Mouse (Mus musculus): ENCODE data around the gene Ttc39d.
A peak's percentile ranks its signal among the peaks of the same experiment; 100 is the strongest.
"Not testable (repeated sequence)": the region's sequence is repeated elsewhere in the genome, so short reads cannot be mapped to it uniquely, and the experiment has no call there.

Ttc39d gene

DNA sequence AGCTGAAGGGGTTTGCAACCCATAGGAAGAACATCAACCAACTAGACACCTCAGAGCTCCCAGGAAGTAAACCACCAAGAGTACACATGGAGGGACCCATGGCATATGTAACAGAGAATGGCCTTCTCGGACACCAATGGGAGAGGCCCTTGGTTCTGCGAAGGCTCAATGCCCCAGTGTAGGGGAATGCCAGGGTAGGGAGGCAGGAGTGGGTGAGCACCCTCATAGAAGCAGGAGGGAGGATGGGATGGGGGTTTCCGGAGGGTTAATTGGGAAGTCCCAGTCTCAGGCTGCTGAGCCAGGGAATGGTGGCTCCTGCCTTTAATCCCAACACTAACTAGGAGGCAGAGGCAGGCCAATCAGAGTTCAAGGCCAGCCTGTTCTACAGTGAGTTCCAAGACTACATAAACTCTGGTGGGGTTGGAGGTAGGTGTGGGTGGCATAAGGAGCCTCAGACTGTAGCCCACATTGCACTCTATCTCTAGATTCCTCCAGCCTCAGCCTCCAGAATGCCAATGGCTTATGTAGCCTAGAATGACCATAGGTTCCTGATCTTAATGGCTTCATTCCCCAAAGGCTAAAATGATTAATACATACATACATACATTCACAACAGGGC is 8.0 kb upstream of the Ttc39d start:
- DNase-seq (ENCODE audit: low spot score): no peak

DNA sequence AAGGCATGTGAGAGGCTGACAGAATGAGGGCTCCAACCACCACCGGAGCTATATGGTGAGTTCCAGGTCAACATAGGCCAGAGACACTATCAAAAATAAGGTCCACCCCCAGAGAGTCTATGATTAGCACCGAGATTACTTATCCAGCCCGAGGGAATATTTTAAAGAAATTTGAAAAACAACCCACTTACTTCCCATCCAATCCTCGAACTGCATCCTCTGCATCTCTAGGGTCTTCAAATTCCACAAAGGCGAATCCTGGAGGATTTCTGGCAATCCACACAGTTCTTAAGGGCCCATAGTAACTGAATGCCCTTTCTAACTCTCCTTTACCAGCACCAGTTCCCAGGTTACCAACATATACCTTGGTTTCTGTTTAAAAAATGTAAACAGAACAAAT is 1.6 kb upstream of the Ttc39d start:
- DNase-seq (ENCODE audit: low spot score): no peak

DNA sequence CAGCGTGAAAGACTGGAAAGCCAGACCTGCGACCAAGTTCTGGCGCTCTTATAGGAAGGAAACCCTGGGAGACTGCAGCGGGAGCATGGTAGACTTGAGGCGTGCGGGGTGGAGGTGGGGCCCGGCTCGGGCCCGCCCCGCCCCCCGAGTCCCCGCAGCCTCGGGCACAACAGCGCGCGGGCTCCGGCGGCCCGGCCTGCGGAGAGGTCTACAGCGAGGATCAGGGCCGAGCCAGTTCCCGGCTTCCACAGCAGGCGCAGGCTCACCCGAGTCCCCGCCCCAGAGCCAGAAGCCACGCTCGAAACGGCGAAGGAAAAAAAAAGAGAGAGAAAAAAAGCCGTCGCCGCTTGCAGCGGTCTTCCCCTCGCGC is 974 bp upstream of the Ttc39d start:
- peak; percentile 32 for DNase-seq (ENCODE audit: low spot score)

DNA sequence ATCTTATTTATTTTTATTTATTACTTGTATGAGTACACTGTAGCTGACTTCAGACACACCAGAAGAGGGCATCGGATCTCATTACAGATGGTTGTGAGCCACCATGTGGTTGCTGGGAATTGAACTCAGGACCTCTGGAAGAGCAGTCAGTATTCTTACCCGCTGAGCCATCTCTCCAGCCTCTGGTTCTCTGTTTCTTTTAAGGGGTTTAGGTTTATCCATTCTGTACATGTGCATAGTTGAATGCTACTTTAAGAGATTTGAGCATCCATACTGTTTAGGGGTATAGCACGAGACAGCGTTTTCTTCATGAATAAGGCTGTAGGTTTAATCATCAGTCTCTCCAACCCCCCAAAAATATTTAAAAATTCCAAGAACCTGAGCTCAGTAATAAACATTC is 6.7 kb downstream of the Ttc39d start:
- not testable (repeated sequence) for DNase-seq (ENCODE audit: low spot score)

DNA sequence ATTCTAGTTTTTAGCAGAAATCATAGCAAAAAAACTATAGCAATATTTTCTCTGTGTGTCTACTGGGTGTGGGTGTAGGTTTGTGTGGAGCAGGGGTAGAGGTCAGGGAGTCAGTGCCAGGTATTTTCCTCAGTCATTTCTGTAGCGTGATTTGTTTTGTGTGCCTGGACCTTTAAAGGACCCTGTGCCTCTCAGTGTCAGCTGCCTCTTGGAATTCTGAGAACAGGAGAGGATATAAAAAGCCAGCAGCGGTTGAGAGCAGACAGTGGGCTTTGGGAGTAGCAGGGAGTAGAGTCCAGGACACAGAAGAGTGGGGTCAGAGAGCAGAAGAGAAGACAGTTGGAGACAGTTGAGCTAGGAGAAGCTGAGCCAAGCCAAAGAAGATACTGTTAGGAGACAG is 12.9 kb downstream of the Ttc39d start:
- DNase-seq (ENCODE audit: low spot score): no peak

DNA sequence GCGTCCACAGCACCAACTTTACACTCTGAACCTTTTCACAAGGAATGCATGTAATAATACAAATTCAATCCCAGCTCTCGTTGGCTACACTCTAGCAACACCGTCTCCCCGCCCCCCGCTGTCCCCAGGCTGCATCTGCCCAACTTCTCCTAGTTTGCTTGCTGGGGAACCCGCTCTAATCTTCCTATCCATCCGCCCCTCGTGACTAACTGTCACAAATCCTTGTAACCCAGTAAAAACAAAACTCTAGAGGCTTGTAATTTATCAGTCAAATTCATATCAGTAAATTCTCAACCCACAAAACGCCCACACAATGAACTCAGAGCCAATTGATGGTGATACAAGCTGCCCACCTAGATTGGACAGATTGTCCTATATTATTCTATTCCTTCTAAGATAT is 13.9 kb downstream of the Ttc39d start:
- DNase-seq (ENCODE audit: low spot score): no peak

DNA sequence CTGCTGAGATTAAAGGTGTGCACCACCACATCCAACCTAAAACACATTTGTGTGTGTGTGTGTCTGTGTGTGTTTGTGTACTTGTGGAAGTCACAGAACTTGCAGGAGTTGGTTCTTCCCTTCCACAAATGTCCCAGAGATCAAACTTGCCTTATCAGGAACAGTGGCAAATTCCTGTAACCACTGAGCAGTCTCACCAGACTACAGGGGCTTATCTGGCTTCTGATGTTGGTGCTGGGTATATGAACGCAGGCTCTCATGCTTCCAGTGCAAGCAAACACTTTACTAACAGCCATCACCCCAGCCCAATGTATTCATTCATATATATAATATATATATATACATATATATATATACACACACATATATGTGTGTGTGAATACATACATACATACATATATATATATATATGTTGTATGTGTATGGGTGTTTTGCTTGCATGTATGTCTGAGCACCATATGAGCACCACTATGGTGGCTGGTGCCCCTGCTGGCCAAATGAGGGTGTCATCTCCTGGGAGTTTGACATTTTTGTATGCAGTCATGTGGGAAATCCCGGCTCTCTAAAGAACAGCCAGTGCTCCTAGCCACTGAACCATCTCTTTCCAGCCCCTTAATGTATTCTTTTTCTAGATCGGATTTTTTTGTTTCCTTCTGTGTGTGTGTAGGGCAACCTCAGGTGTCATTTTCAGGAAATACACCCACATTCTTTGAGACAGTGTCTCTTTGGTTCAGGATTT is 14.8 kb downstream of the Ttc39d start:
- no peak for DNase-seq (ENCODE audit: low spot score)

DNA sequence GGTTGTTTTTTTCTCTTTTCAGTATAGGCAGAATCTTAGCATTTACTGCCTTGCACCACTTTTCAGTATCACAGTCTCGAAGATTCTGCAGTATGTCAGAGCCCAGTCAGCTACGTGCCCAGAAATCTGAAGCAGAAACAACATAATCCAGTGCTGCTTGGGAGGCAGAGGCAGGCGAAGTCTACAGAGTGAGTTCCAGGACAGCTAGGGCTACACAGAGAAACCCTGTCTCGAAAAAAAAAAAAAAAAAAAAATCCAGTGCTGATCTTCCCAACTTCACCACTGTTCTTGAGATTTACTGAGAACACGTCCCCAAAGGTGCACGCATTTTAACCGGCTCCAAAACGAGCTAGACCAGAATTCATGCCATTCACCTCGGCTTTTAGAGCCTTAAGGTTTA is 16.6 kb downstream of the Ttc39d start:
- DNase-seq (ENCODE audit: low spot score): no peak

DNA sequence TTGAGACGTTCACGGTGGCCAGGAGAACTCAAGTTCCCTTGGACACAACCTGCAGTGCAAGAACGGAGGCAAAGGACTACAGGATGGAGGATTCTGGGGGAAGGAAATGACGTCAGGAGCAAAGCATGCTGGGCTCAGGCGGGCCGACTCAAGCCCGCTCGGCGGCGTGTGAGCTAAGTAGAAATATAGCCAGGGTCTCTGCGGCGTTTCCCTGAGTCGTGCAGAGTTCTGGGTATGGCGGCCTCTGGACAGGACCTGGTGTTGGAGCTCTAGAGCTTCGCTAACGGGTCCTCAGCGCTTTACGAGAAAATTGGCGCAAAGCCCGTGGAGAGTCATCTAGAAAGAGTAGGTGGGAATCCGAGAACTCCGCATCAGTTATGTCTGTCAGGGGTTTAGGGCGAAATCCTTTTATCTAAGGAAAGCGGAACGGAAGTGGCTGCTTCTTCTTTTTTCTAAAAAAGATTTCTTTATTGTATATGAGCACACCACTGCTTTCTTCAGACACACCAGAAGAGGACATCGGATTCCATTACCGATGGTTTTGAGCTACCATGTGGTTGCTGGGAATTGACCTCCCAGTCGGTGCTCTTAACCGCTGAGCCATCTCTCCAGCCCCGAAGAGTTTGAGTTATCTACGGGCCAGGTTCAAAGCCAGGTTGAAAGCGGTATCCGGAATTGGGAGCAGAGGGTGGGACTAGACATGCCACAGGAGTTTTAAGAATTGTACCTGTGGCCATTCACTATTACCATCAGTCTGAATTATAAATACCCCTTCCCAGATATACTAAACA is 17.3 kb downstream of the Ttc39d start, which contains the start of gene Gemin6:
Gene Gemin6 (plus strand): TSS at position 116 of the 791 bp plus-strand sequence.
- DNase-seq (ENCODE audit: low spot score): peak; percentile 76

DNA sequence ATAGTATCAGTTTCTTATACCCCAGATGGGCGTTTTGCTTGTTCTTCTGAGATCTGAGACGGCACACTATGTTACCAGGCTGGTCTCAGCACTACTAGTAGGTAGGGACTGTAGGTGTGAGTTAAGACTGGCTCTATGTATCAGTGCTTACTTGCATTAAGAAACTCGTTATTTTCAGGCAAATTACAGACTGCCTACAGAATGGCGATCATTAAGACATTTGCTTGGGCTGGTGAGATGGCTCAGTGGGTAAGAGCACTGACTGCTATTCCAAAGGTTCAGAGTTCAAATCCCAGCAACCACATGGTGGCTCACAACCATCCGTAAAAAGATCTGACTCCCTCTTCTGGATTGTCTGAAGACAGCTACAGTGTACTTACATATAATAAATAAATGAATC is 17.9 kb downstream of the Ttc39d start:
- not testable (repeated sequence) for DNase-seq (ENCODE audit: low spot score)

DNA sequence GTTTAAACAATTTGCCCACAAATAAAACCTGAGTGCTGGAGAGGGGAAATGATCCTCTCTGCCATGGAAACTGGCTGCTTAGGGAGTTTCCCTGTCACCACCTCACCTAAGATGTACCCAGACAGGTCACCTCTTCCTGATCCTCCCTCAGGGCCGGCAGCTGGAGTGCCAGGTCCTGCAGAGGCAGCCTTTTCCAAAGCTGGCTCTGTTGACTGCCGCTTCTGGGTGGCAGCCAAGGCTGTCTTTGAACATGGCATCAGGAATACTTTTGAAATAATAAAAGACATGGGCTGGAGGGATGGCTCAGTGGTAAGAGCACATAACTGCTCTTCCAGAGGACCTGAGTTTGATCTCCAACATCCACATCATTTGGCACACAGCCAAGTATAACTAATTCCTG is 22.1 kb downstream of the Ttc39d start:
- no peak for DNase-seq (ENCODE audit: low spot score)

DNA sequence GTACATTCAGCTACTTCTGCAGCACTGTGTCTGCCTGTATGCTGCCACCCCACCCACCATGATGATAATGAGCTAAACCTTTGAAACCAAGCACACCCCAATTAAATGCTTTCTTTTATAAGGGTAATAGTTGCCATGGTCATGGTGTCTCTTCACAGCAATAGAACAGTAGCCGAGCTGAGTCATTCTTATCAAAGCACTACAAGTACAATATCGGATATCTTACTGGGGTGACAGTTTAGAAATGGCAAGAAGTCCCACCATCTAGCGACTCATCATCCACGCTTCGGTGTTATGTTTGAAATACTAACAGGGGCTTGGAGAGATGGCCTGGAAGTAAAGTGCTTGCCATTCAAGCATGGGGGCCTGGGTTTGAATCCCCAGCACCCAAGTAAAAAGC is 26.6 kb downstream of the Ttc39d start:
- no peak for DNase-seq (ENCODE audit: low spot score)

DNA sequence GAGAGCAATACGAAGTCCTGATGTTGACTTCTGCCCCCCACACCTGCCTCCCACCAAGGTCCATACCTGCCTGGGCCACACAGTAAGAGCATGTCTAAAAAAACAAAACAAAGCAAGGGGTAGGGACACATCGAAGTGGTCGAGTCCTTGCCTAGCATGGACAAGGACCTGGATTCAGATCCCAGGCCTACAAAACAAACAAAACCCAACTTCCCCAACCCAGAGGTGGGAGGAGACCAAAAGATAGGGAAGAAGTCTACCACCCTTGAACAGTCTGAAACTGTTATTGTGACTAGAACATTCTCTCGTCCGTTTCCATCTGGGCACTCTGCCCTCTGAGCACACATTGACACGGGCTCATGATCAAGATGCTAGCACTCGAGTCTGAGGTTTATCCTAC is 27.1 kb downstream of the Ttc39d start:
- no peak for DNase-seq (ENCODE audit: low spot score)

DNA sequence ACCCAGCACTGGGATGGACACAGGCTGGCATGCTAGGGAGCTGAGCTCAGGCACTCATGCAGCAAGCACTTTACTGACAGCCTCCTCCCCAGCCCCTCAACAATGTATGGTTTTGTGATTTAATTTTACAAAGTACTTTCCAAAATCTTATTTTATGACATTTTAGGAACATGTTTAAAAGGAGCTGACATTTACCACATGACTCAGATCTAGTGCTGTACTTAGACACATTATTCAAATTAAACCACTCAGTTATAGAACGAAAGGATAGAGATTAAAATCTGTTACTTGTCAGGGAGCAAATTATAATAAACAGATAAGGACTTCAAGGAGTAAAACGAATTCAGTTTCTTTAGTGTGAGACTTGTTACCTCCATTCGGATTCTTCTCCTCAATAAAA is 28.2 kb downstream of the Ttc39d start:
- no peak for DNase-seq (ENCODE audit: low spot score)

DNA sequence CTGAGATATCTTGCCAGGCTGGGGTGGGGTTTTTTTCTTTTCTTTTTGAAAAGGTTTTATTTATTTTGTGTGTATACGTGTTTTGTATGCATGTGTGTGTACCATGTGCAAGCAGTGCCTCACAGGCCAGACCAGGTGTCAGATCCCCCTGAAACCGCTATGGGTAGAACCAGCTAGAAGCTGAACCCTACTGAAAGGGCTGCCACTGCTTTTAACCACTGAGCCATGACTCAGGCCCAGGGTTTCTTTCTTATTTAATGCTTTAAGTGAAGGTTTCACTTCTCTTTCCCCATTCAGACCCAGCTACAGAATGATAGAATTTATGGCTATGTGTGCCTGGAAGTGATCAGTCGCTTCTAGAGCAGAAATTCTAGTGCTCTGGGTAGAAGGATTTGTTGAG is 29.5 kb downstream of the Ttc39d start:
- DNase-seq (ENCODE audit: low spot score): no peak

DNA sequence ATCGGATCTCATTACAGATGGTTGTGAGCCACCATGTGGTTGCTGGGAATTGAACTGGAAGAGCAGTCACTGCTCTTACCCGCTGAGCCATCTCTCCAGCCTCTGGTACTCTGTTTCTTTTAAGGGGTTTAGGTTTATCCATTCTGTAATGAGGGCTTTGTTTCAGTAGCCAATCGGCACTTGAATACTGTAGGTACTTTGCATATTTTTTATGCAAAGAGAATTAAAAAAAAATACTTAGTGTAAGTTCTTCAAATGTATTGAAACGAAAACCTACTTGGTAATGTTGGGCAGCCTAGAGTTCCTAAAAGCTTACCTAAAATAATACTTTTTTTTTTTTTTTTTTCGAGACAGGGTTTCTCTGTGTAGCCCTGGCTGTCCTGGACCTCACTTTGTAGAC is 30.2 kb downstream of the Ttc39d start:
- DNase-seq (ENCODE audit: low spot score): no peak

DNA sequence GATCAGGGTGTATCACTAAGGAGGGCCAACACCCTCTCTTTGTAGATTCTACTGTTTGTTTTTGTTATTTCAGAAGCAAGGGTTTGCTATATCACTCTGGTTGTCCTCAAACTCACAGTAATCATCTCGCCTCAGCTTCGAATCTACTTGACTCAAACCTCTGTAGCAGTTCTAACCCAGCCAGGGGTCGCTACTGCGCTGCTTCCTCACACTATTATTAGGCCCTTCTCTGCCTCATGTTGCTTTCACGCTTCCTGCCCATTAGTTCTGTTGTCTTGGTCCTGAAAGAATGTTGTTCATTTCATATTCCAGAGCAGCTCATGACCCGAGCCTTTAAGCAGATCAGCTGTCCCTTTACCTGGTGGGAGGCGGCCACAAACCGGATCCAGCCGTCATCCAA is 34.3 kb downstream of the Ttc39d start:
- no peak for DNase-seq (ENCODE audit: low spot score)

DNA sequence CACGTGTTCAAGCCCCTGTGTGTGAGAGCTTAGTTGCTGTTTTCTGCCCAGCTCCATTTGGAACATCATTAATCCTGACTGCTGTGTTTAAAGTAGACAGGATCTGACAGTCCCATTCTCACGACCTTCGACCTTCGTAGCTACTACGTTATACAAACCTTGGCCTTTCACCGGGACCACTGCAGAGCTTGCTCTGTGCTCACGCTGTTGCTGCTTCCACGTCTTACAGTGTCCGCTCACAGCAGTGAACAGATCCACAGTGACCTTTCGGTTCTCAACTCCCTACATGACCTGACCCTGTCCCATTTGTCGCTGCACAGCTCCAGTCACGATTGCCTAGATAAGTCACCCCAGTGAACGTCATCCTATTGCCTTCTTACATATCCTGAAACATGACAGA is 35.9 kb downstream of the Ttc39d start:
- DNase-seq (ENCODE audit: low spot score): no peak

DNA sequence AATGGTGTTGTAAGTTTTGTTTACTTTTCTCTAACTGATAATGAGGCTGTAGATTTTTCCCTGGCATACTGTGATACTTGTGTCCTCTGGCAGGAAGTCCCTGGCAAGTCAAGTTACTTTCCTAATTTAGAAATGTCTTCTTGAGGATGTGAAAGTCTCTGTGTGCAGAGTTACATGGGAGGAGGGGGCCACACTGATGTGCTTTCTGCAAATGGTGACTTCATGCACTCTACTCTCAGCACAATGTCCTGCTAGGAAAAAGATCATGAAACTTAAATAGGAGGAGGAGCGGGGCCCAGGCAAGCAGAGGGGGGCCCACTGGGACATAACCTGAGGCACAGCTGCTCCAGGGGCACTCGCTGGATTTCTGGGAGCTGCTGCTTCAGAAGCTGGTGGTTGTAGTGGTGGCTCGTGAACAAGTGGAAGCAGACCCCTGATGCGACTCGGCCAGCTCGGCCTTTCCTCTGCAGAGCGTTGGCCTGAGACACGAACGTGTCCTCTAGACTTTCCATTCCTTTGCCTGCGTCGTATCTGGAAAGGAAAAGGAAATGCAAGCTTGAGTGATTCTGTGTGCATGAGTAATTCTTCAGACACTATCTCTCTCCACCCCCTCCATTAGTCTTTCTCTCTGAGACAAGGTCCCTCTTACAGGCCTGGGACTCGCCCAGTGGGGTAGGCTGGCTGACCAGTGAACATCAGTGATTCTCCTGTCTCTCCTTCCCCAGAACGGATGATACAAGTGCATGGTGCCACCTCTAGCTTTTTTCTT is 45.7 kb downstream of the Ttc39d start:
- no peak for DNase-seq (ENCODE audit: low spot score)

DNA sequence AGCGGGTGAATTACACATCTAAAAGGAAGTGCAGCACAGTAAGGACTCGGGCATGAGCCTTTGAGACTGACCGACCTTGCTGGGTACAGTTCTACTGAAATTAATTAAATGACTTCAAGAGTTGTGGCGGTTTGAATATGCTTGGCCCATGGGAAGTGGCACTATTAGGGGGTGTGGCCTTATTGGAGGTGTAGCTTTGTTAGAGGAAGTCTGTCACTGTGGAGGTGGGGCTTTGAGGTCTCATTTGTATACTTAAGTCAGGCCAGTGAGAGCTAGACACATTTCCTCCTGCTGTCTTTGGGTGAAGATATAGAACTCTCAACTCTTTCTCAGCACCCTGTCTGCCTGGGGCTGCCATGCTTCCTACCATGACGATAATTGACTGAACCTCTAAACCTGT is 47.2 kb downstream of the Ttc39d start:
- DNase-seq (ENCODE audit: low spot score): no peak

DNA sequence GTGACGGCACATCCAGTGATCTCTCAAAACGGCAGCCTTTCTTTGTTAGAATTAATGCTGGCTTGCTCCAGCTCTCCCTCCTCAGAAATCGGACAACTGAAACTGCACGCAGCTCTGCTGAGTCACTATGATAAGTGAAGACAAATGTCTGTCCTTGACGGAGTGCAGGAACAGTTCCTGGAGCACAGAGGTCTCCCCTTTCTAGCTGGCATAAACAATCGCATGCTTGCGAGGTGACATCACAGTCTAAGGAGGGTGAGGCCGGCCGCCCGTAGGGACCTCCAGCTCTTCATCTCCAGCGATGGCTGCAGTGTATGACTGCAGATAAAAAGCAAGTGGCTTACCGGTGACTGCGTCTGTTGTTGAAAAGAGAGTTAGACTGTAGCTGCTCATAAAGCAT is 47.9 kb downstream of the Ttc39d start:
- DNase-seq (ENCODE audit: low spot score): peak; percentile 83

DNA sequence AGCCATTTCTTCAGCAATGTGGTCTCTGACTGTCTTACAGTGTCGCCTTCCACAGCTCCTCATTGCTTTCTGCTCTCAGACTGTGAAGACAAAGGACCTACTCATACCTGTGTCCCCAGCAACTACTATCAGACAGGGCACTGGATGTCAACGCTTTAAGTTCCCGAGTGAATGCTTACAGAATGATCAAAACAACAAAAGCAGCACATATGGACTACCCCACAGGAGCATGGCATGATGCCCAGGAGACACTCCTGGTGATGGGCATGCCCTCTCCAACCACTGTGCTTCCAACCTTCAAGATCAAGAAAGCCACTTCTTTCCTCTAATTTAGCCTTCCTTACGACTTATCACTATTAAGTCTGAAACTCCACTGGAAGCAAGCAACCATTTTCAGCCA is 59.8 kb downstream of the Ttc39d start:
- no peak for DNase-seq (ENCODE audit: low spot score)

Measured in ovary, adult 18-20 months (tissue).